Mouse (Mus musculus) E14TG2a.4 (cell line): ENCODE data around the gene Nedd4.

Experiments used
- CTCF ChIP-seq: conservative IDR thresholded peaks from 2 replicates; pipeline ENCODE4 v1.5.1; 2014; ENCODE audit warnings: low read length
- NANOG ChIP-seq: IDR thresholded peaks from 2 replicates; pipeline ENCODE4 v1.6.1; 2014; ENCODE audit warnings: borderline replicate concordance, low read length, mixed read lengths

DNA sequence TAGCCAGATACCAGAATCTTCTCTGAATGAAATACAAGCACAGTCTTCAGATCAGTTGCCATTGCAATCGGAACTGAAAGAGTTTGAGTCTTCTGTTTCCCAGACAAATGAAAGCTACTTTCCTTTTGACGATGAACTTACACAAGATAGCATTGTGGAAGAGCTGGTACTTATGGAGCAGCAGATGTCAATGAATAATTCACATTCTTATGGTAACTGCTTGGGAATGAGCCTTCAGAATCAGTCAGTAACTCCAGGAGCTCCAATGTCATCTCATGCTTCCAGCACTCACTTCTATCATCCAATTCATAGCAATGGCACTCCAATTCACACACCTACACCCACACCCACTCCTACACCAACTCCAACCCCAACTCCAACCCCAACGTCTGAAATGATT, 44.1 kb upstream of the Nedd4 start:
- no peak for TF ChIP-seq CTCF
- TF ChIP-seq NANOG: no peak
